13 mouse cellular contexts compared by ENCODE assay signal in genomic region chrX:144526042-144526441, GRCm38 (mm10).
DNase-seq lines count a peak whose midpoint lies in the region; ATAC-seq lines count a peak whose summit lies in the region.
"Had no signal": no experiment of that assay in that cellular context is flagged by ENCODE, and none has a peak within 500 bp of the region (broad histone marks: within the 10 kb centered on the region; RNA-seq: fewer than 3 reads in every experiment).

No protein-coding gene starts in this region.

- WGBS in heart, embryonic 16.5 days, result 48% methylated on average over 7 of the region's 7 CpGs
- 87% methylated on average over 7 of the region's 7 CpGs for WGBS in hindbrain, embryonic 13.5 days

- no peaks in the 10 kb centered on the region for H3K36me3 ChIP-seq in heart, embryonic 16.5 days (ENCODE audit: control insufficient read depth, insufficient read depth)
- no peaks in the 10 kb centered on the region for H3K36me3 ChIP-seq in hindbrain, embryonic 13.5 days
- H3K36me3 ChIP-seq: embryonic facial prominence, embryonic 13.5 days; hindbrain, embryonic 10.5 days; lung, embryonic 15.5 days had no signal

- no peak overlapping the region for H3K4me3 ChIP-seq in heart, embryonic 16.5 days (ENCODE audit: low read length)
- H3K4me3 ChIP-seq in hindbrain, embryonic 13.5 days, result no peak overlapping the region
- H3K4me3 ChIP-seq: embryonic facial prominence, embryonic 13.5 days; hindbrain, embryonic 10.5 days; lung, embryonic 15.5 days had no signal

- intact Hi-C loops in gastrocnemius, postnatal 14 days (cut with DNase I; ENCODE audit: low total_unique reads), result no loop called here

- H3K4me2 ChIP-seq in heart, embryonic 16.5 days (ENCODE audit: low read depth, low read length), result no peak overlapping the region
- H3K4me2 ChIP-seq in hindbrain, embryonic 13.5 days, result no peak overlapping the region
- H3K4me2 ChIP-seq: embryonic facial prominence, embryonic 13.5 days; lung, embryonic 15.5 days had no signal

- DNase-seq in heart, adult 11 months, result no peak
- peak; percentile 64 for DNase-seq in A20 (ENCODE audit: low read depth, low spot score)
- peak; percentile 22 to 61 for DNase-seq in natural killer cell, adult 2 months (ENCODE audit: low spot score in 2 of 2)
- DNase-seq in gastrocnemius, postnatal 14 days, result no peak
- DNase-seq in embryo, embryonic 10.5 days (ENCODE audit: low spot score), result no peak
- DNase-seq: cerebellum, adult 11-12 months; right cerebral cortex, postnatal 4 days had no signal

- no peaks in the 10 kb centered on the region for H3K9me3 ChIP-seq in heart, embryonic 16.5 days (replicated peaks; ENCODE audit: control insufficient read depth, low read length)
- no peaks in the 10 kb centered on the region for H3K9me3 ChIP-seq in hindbrain, embryonic 13.5 days
- H3K9me3 ChIP-seq: embryonic facial prominence, embryonic 13.5 days; hindbrain, embryonic 10.5 days; lung, embryonic 15.5 days had no signal

- no peaks in the 10 kb centered on the region for H3K27me3 ChIP-seq in heart, embryonic 16.5 days (ENCODE audit: control insufficient read depth, insufficient read depth, low read length)
- no peaks in the 10 kb centered on the region for H3K27me3 ChIP-seq in hindbrain, embryonic 13.5 days
- H3K27me3 ChIP-seq: lung, embryonic 15.5 days had no signal

- no peak overlapping the region for H3K9ac ChIP-seq in heart, embryonic 16.5 days (ENCODE audit: low read length)
- H3K9ac ChIP-seq in hindbrain, embryonic 13.5 days, result no peak overlapping the region
- H3K9ac ChIP-seq: embryonic facial prominence, embryonic 13.5 days; lung, embryonic 15.5 days had no signal

- ATAC-seq in heart, embryonic 16.5 days (replicated peaks; ENCODE audit: extremely low read depth, insufficient read depth, low FRiP score), result no peak; the same call in 1 of the 2 replicates
- peak; percentile 88 to 98 for ATAC-seq in hematopoietic stem cell, adult 5-6 weeks (replicated peaks in 1 of 2; ENCODE audit: insufficient read depth in 1 of 2, low FRiP score in 2 of 2, low TSS enrichment in 1 of 2, low read depth in 1 of 2, poor library complexity in 2 of 2, severe bottlenecking in 2 of 2)
- no peak for ATAC-seq in hindbrain, embryonic 13.5 days (ENCODE audit: low FRiP score)

- H3K27ac ChIP-seq in heart, embryonic 16.5 days (ENCODE audit: low read length), result 0 out of 2 replicates have a peak overlapping the region, but pooled peaks have one; percentile 20
- H3K27ac ChIP-seq in hindbrain, embryonic 13.5 days, result no peak overlapping the region
- H3K27ac ChIP-seq: embryonic facial prominence, embryonic 13.5 days; hindbrain, embryonic 10.5 days; lung, embryonic 15.5 days had no signal

- no peaks in the 10 kb centered on the region for H3K4me1 ChIP-seq in heart, embryonic 16.5 days (ENCODE audit: control insufficient read depth, insufficient read depth, low read length)
- H3K4me1 ChIP-seq in hindbrain, embryonic 13.5 days (replicated peaks), result no peaks in the 10 kb centered on the region
- H3K4me1 ChIP-seq: embryonic facial prominence, embryonic 13.5 days; hindbrain, embryonic 10.5 days; lung, embryonic 15.5 days had no signal

Comparison
In these comparisons a context has a peak if more than half of its experiments do, and no peak if none do; other contexts are left out.
1. ATAC-seq: peak in hematopoietic stem cell, adult 5-6 weeks (2 of 2); none in heart, embryonic 16.5 days (single experiment) and hindbrain, embryonic 13.5 days (single experiment).
2. DNase-seq: peak in A20 (single experiment) and natural killer cell, adult 2 months (2 of 2); none in heart, adult 11 months (single experiment), gastrocnemius, postnatal 14 days (single experiment) and embryo, embryonic 10.5 days (single experiment).